Mouse (Mus musculus) olfactory bulb, adult 2 months (tissue): ENCODE measurements around the gene Skida1.

ENCODE experiments used
- CTCF ChIP-seq: fragments of 200-500 bp; IDR thresholded peaks from 2 replicates; pipeline ENCODE4 v1.5.1; 2012; ENCODE audit warnings: low read depth, mild to moderate bottlenecking, low read length, moderate library complexity; ENCODE audit not compliant: insufficient read depth
- POLR2A ChIP-seq: fragments of 200-500 bp; IDR thresholded peaks from 2 replicates; pipeline ENCODE4 v1.6.1; 2012; ENCODE audit warnings: mild to moderate bottlenecking, low read depth, low read length, moderate library complexity; ENCODE audit not compliant: insufficient read depth

- TF ChIP-seq CTCF (no peak), POLR2A (no peak)
Measured at GRCm38 (mm10) chr2:18040347-18041160, 8.3 kb downstream of the Skida1 start.
